Comparison of ENCODE assay signal across 8 mouse cellular contexts in genomic region chr8:116480894-116481293, GRCm38 (mm10). TPM values are rescaled to one million over a fixed set of nuclear protein-coding genes. Genes with fewer than 3 reads are reported as not detected.
DNase-seq lines count a peak whose midpoint lies in the region; ATAC-seq and TF ChIP-seq lines count a peak whose summit lies in the region.

No protein-coding gene starts in this region.

- no peak overlapping the region for H3K27ac ChIP-seq in midbrain, embryonic 11.5 days (ENCODE audit: low read depth, low read length)
- no peak overlapping the region for H3K27ac ChIP-seq in midbrain, embryonic 16.5 days (ENCODE audit: low read length)
- H3K27ac ChIP-seq in embryonic facial prominence, embryonic 14.5 days (replicated peaks; ENCODE audit: low read depth, low read length), result no peak overlapping the region
- H3K27ac ChIP-seq in hindbrain, postnatal 0 days, result no peak overlapping the region
- no peak overlapping the region for H3K27ac ChIP-seq in left cerebral cortex, adult 2 months
- H3K27ac ChIP-seq in midbrain, embryonic 13.5 days, result no peak overlapping the region

- H3K4me1 ChIP-seq in midbrain, embryonic 11.5 days (ENCODE audit: control insufficient read depth, insufficient read depth, low read length), result no peaks in the 10 kb centered on the region
- no peaks in the 10 kb centered on the region for H3K4me1 ChIP-seq in midbrain, embryonic 16.5 days (ENCODE audit: control insufficient read depth, insufficient read depth, low read length)
- no peaks in the 10 kb centered on the region for H3K4me1 ChIP-seq in embryonic facial prominence, embryonic 14.5 days (ENCODE audit: control insufficient read depth, insufficient read depth, low read length)
- no peaks in the 10 kb centered on the region for H3K4me1 ChIP-seq in hindbrain, postnatal 0 days (ENCODE audit: insufficient read depth, low read length)
- H3K4me1 ChIP-seq in midbrain, embryonic 13.5 days (replicated peaks), result peaks cover 4% of the 10 kb centered on the region

- H3K4me3 ChIP-seq in midbrain, embryonic 11.5 days (ENCODE audit: low read depth, low read length), result no peak overlapping the region
- H3K4me3 ChIP-seq in midbrain, embryonic 16.5 days (ENCODE audit: low read depth, low read length), result no peak overlapping the region
- no peak overlapping the region for H3K4me3 ChIP-seq in embryonic facial prominence, embryonic 14.5 days (ENCODE audit: low read depth, low read length)
- no peak overlapping the region for H3K4me3 ChIP-seq in hindbrain, postnatal 0 days (ENCODE audit: low read length)
- H3K4me3 ChIP-seq in left cerebral cortex, adult 2 months, result no peak overlapping the region
- no peak overlapping the region for H3K4me3 ChIP-seq in midbrain, embryonic 13.5 days (replicated peaks)

- peak; percentile 94 for DNase-seq in midbrain, embryonic 11.5 days (ENCODE audit: low spot score, missing footprints)
- peak; percentile 28 for DNase-seq in adrenal gland, postnatal 25 days
- peak; percentile 84 for DNase-seq in embryonic facial prominence, embryonic 14.5 days (ENCODE audit: low spot score)
- DNase-seq in hindbrain, postnatal 0 days (ENCODE audit: low spot score), result peak; percentile 86
- DNase-seq in left cerebral cortex, adult 2 months (ENCODE audit: extremely low spot score in 1 of 2, low spot score in 2 of 2), result peak; percentile 38 to 65
- DNase-seq in testis, postnatal 14 days (ENCODE audit: low spot score), result peak; percentile 27

- no peaks in the 10 kb centered on the region for H3K36me3 ChIP-seq in midbrain, embryonic 11.5 days (ENCODE audit: control insufficient read depth, insufficient read depth, low read length)
- no peaks in the 10 kb centered on the region for H3K36me3 ChIP-seq in midbrain, embryonic 16.5 days (ENCODE audit: control insufficient read depth, insufficient read depth, low read length)
- no peaks in the 10 kb centered on the region for H3K36me3 ChIP-seq in embryonic facial prominence, embryonic 14.5 days (ENCODE audit: control insufficient read depth, insufficient read depth, low read length)
- H3K36me3 ChIP-seq in hindbrain, postnatal 0 days (ENCODE audit: insufficient read depth, low read length), result no peaks in the 10 kb centered on the region
- no peaks in the 10 kb centered on the region for H3K36me3 ChIP-seq in midbrain, embryonic 13.5 days

- ATAC-seq in midbrain, embryonic 11.5 days (ENCODE audit: low FRiP score), result peak; percentile 65; the same call in 1 of the 2 replicates
- ATAC-seq in midbrain, embryonic 16.5 days, result no peak
- ATAC-seq in embryonic facial prominence, embryonic 14.5 days (ENCODE audit: low read depth), result no peak
- ATAC-seq in hindbrain, postnatal 0 days, result 0 out of 2 replicates have a peak, but pooled peaks have one; percentile 40
- 0 out of 2 replicates have a peak, but pooled peaks have one; percentile 34 for ATAC-seq in midbrain, embryonic 13.5 days

- peak; percentile 88 for TF ChIP-seq CTCF in hindbrain, postnatal 0 days (IDR thresholded peaks at IDR 0.05; ENCODE audit: low read depth)
- TF ChIP-seq CTCF in left cerebral cortex, adult 2 months (IDR thresholded peaks at IDR 0.05), result peak; percentile 83

- WGBS in midbrain, embryonic 11.5 days, result 21% methylated on average over 7 of the region's 7 CpGs
- 23% methylated on average over 7 of the region's 7 CpGs for WGBS in midbrain, embryonic 16.5 days
- 16% methylated on average over 7 of the region's 7 CpGs for WGBS in embryonic facial prominence, embryonic 14.5 days
- 20% methylated on average over 7 of the region's 7 CpGs for WGBS in hindbrain, postnatal 0 days
- WGBS in midbrain, embryonic 13.5 days, result 17% methylated on average over 7 of the region's 7 CpGs

- peaks cover 41% of the 10 kb centered on the region for H3K27me3 ChIP-seq in midbrain, embryonic 11.5 days (ENCODE audit: control insufficient read depth, insufficient read depth, low read length)
- H3K27me3 ChIP-seq in midbrain, embryonic 16.5 days (ENCODE audit: control insufficient read depth, insufficient read depth, low read depth, low read length), result peaks cover 13% of the 10 kb centered on the region
- H3K27me3 ChIP-seq in embryonic facial prominence, embryonic 14.5 days (replicated peaks; ENCODE audit: control insufficient read depth, insufficient read depth, low read length), result no peaks in the 10 kb centered on the region
- no peaks in the 10 kb centered on the region for H3K27me3 ChIP-seq in hindbrain, postnatal 0 days (ENCODE audit: insufficient read depth, low read length)
- H3K27me3 ChIP-seq in midbrain, embryonic 13.5 days, result peaks cover 50% of the 10 kb centered on the region

- no peak overlapping the region for H3K9ac ChIP-seq in midbrain, embryonic 11.5 days (ENCODE audit: low read length)
- no peak overlapping the region for H3K9ac ChIP-seq in midbrain, embryonic 16.5 days (ENCODE audit: low read depth, low read length)
- no peak overlapping the region for H3K9ac ChIP-seq in embryonic facial prominence, embryonic 14.5 days (ENCODE audit: low read depth, low read length)
- H3K9ac ChIP-seq in hindbrain, postnatal 0 days (replicated peaks; ENCODE audit: low read length), result no peak overlapping the region
- no peak overlapping the region for H3K9ac ChIP-seq in midbrain, embryonic 13.5 days (replicated peaks)

- no peak overlapping the region for H3K4me2 ChIP-seq in midbrain, embryonic 11.5 days
- H3K4me2 ChIP-seq in midbrain, embryonic 16.5 days (ENCODE audit: low read length), result no peak overlapping the region
- H3K4me2 ChIP-seq in embryonic facial prominence, embryonic 14.5 days (ENCODE audit: low read depth, low read length), result no peak overlapping the region
- H3K4me2 ChIP-seq in hindbrain, postnatal 0 days (ENCODE audit: low read depth, low read length), result no peak overlapping the region
- no peak overlapping the region for H3K4me2 ChIP-seq in midbrain, embryonic 13.5 days (replicated peaks)

- H3K9me3 ChIP-seq in midbrain, embryonic 11.5 days (ENCODE audit: control insufficient read depth, low read length), result no peaks in the 10 kb centered on the region
- H3K9me3 ChIP-seq in midbrain, embryonic 16.5 days (replicated peaks; ENCODE audit: control insufficient read depth, low read length, poor library complexity, severe bottlenecking), result no peaks in the 10 kb centered on the region
- no peaks in the 10 kb centered on the region for H3K9me3 ChIP-seq in embryonic facial prominence, embryonic 14.5 days (ENCODE audit: control insufficient read depth, low read length)
- H3K9me3 ChIP-seq in hindbrain, postnatal 0 days (ENCODE audit: low read length), result no peaks in the 10 kb centered on the region
- no peaks in the 10 kb centered on the region for H3K9me3 ChIP-seq in midbrain, embryonic 13.5 days

- intact Hi-C loops in left cerebral cortex, adult 2 months (cut with DNase I), result loop anchor here (2.0 to 5.0 kb wide), 3 partner anchors 141 to 388 kb away; no protein-coding TSS in a partner anchor

RNA-seq across cellular contexts. Expression of gene Dynlrb2, which starts 23.9 kb away (rescaled TPM):
- 0.68 and 0.70 TPM in 2 replicates for polyA plus RNA-seq in midbrain, embryonic 11.5 days (2014; fragmentation: Nextera tagmentation; extraction: Ambion mirVana)
- polyA plus RNA-seq in midbrain, embryonic 16.5 days (2015; fragmentation: Nextera tagmentation; extraction: Ambion mirVana), result 15.0 and 19.0 TPM in 2 replicates
- total RNA-seq in adrenal gland, postnatal 25 days (2021), result not detected in 2 replicates
- 11.4 and 52.2 TPM in 2 replicates for polyA plus RNA-seq in embryonic facial prominence, embryonic 14.5 days (2014; fragmentation: Nextera tagmentation; extraction: Ambion mirVana)
- 5.9 and 13.7 TPM in 2 replicates for total RNA-seq in hindbrain, postnatal 0 days (2014; rRNA removed)
- 20.2 and 26.3 TPM in 2 replicates for polyA plus RNA-seq in hindbrain, postnatal 0 days (2015; fragmentation: Nextera tagmentation; extraction: Ambion mirVana)
- total RNA-seq in left cerebral cortex, adult 2 months (2021), result 1 to 10 TPM; 1.3 to 3.6 TPM
- polyA plus RNA-seq in midbrain, embryonic 13.5 days (2015; fragmentation: Nextera tagmentation; extraction: Ambion mirVana), result 2.6 and 7.8 TPM in 2 replicates

Comparison
In these comparisons a context has a peak if more than half of its experiments do, and no peak if none do; other contexts are left out.
1. ATAC-seq: peak in midbrain, embryonic 11.5 days (single experiment), hindbrain, postnatal 0 days (single experiment) and midbrain, embryonic 13.5 days (single experiment); none in midbrain, embryonic 16.5 days (single experiment) and embryonic facial prominence, embryonic 14.5 days (single experiment).
2. DNase-seq: peak in every context shown above with its lines; median percentile 94 in midbrain, embryonic 11.5 days; 86 in hindbrain, postnatal 0 days; 84 in embryonic facial prominence, embryonic 14.5 days; 52 in left cerebral cortex, adult 2 months; 28 in adrenal gland, postnatal 25 days; 27 in testis, postnatal 14 days.